Mouse (Mus musculus): Measurements from ENCODE around the gene Smpd1.

- TF ChIP-seq CTCF (conservative IDR thresholded peaks at IDR 0.05; ENCODE audit: insufficient read depth, insufficient read length, low read depth, low read length) (no peak), POLR2A (IDR thresholded peaks at IDR 0.05; ENCODE audit: low read depth, low read length) (no peak)
Measured at GRCm38 (mm10) chr7:105510143-105510542, 44.0 kb upstream of the Smpd1 start.
